Mouse (Mus musculus) layer of hippocampus, adult 9-11 months (tissue): ENCODE data around the gene Glis3.

Experiments
- DNase-seq: peaks from one replicate; pipeline ENCODE4 v3.0.0; 2022

Glis3 gene

GRCm38 (mm10) chr19:28580499-28580898 is 99.4 kb downstream of the Glis3 start:
- DNase-seq: peak; percentile 37

GRCm38 (mm10) chr19:28579724-28580375 is 100.0 kb downstream of the Glis3 start:
- no peak for DNase-seq

- peak; percentile 76 for DNase-seq
Observed at GRCm38 (mm10) chr19:28577023-28577422, 102.9 kb downstream of the Glis3 start.

- DNase-seq: no peak
Observed at GRCm38 (mm10) chr19:28576619-28577018, 103.3 kb downstream of the Glis3 start.

- DNase-seq: no peak
Observed at GRCm38 (mm10) chr19:28573641-28574040, 106.2 kb downstream of the Glis3 start.

- no peak for DNase-seq
Observed at GRCm38 (mm10) chr19:28569856-28570255, 110.0 kb downstream of the Glis3 start.

GRCm38 (mm10) chr19:28567100-28567499 is 112.8 kb downstream of the Glis3 start:
- no peak for DNase-seq

- no peak for DNase-seq
Observed at GRCm38 (mm10) chr19:28566554-28566953, 113.3 kb downstream of the Glis3 start.

- no peak for DNase-seq
Observed at GRCm38 (mm10) chr19:28561697-28562002, 118.2 kb downstream of the Glis3 start.

GRCm38 (mm10) chr19:28560801-28561696 is 118.8 kb downstream of the Glis3 start:
- no peak for DNase-seq

- no peak for DNase-seq
Observed at GRCm38 (mm10) chr19:28559836-28560235, 120.0 kb downstream of the Glis3 start.

- DNase-seq: no peak
Observed at GRCm38 (mm10) chr19:28559400-28559799, 120.5 kb downstream of the Glis3 start.

- no peak for DNase-seq
Observed at GRCm38 (mm10) chr19:28558661-28559060, 121.2 kb downstream of the Glis3 start.

GRCm38 (mm10) chr19:28557559-28558328 is 122.1 kb downstream of the Glis3 start:
- no peak for DNase-seq

- DNase-seq: no peak
Observed at GRCm38 (mm10) chr19:28555181-28555929, 124.5 kb downstream of the Glis3 start.

- no peak for DNase-seq
Observed at GRCm38 (mm10) chr19:28550611-28551010, 129.3 kb downstream of the Glis3 start.

GRCm38 (mm10) chr19:28546933-28547332 is 132.9 kb downstream of the Glis3 start:
- no peak for DNase-seq

- DNase-seq: no peak
Observed at GRCm38 (mm10) chr19:28545493-28545892, 134.4 kb downstream of the Glis3 start.

- DNase-seq: no peak
Observed at GRCm38 (mm10) chr19:28538813-28539212, 141.1 kb downstream of the Glis3 start.

- peak; percentile 16 for DNase-seq
Observed at GRCm38 (mm10) chr19:28534964-28535363, 144.9 kb downstream of the Glis3 start.

- no peak for DNase-seq
Observed at GRCm38 (mm10) chr19:28533576-28533975, 146.3 kb downstream of the Glis3 start.

GRCm38 (mm10) chr19:28531750-28532149 is 148.1 kb downstream of the Glis3 start:
- DNase-seq: no peak

- no peak for DNase-seq
Observed at GRCm38 (mm10) chr19:28530846-28531245, 149.0 kb downstream of the Glis3 start.
